Mouse (Mus musculus): ENCODE results near the gene Zfp386. TPM values are rescaled to one million over a fixed set of nuclear protein-coding genes. Genes with fewer than 3 reads are reported as not detected.

Zfp386 gene
- polyA plus RNA-seq, 1 experiment from 2014 or later: 65.2 TPM

DNA sequence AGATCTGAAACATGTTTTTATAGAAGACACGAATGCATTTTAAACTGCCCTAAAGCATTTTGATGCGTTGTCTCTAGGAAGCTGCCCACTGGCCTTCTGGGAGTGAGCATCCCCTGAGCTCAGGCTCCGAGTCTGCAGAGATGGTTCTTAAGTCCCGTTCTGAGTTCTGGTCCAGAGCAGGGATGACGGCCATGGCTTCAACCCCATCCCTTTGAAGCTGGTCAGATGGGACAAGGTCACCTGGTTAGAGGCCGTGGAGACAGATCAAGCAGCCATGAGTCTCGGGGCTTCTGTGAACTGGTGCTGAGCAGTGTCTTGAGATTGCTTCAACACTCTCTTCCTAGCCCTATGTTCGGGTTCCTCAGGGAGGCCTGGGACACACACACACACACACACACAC, 49.6 kb downstream of the Zfp386 start:
- Histone ChIP-seq H3K4me3 (no peak overlapping the region), H3K27ac (replicated peaks) (no peak overlapping the region), H3K27me3 (ENCODE audit: low read depth, poor library complexity, severe bottlenecking) (no peaks in the 10 kb centered on the region), H3K4me1 (no peaks in the 10 kb centered on the region), H3K9me3 (replicated peaks) (no peaks in the 10 kb centered on the region), H3K36me3 (no peaks in the 10 kb centered on the region)
- no peak for DNase-seq (ENCODE audit: low spot score)
- WGBS: 90% methylated on average over 7 of the region's 8 CpGs

DNA sequence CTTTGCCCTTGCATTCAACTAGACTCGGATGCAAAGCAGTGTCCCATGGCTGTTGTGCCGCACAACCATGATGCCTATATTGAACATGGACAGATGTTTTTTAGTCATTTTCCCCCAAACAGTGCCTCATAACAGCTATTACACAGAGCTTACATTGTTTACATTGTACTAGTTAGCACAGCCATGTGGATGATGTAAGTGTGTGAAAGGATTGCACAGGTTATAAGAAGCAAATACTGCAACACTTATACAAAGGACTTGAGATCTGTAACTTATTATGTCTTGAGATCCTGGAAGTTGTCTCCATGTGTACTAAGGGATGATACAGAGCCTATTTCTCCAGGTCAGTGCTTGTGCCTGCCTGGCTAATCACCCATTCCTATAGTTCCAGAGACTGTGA, 54.4 kb downstream of the Zfp386 start:
- WGBS: 97% methylated on average over 2 of the region's 2 CpGs
- no peak overlapping the region for H3K4me3 ChIP-seq
- H3K36me3 ChIP-seq: no peaks in the 10 kb centered on the region
- DNase-seq (ENCODE audit: low spot score): no peak
- H3K9me3 ChIP-seq (replicated peaks): no peaks in the 10 kb centered on the region
- H3K27me3 ChIP-seq (ENCODE audit: low read depth, poor library complexity, severe bottlenecking): no peaks in the 10 kb centered on the region
- no peak overlapping the region for H3K27ac ChIP-seq (replicated peaks)
- H3K4me1 ChIP-seq: no peaks in the 10 kb centered on the region

GRCm38 (mm10) chr12:116109451-116110353, 62.2 kb downstream of the Zfp386 start:
- no peaks in the 10 kb centered on the region for H3K27me3 ChIP-seq (ENCODE audit: low read depth, poor library complexity, severe bottlenecking)
- no peaks in the 10 kb centered on the region for H3K36me3 ChIP-seq
- H3K4me1 ChIP-seq: no peaks in the 10 kb centered on the region
- H3K4me3 ChIP-seq: no peak overlapping the region
- H3K27ac ChIP-seq (replicated peaks): no peak overlapping the region
- DNase-seq (ENCODE audit: low spot score): no peak
- 84% methylated on average over 9 of the region's 9 CpGs for WGBS
- peaks cover 10% of the 10 kb centered on the region for H3K9me3 ChIP-seq (replicated peaks)

- 84% methylated on average over 7 of the region's 7 CpGs for WGBS
These were observed 63.6 kb downstream of the Zfp386 start for GRCm38 (mm10) chr12:116111007-116111694.

More at GRCm38 (mm10) chr12:116111007-116111694, 63.6 kb downstream of the Zfp386 start:
- H3K4me3 ChIP-seq: no peak overlapping the region
- DNase-seq (ENCODE audit: low spot score): no peak
- H3K36me3 ChIP-seq: no peaks in the 10 kb centered on the region
- H3K27ac ChIP-seq (replicated peaks): no peak overlapping the region
- H3K27me3 ChIP-seq (ENCODE audit: low read depth, poor library complexity, severe bottlenecking): no peaks in the 10 kb centered on the region
- H3K4me1 ChIP-seq: no peaks in the 10 kb centered on the region
- H3K9me3 ChIP-seq (replicated peaks): peaks cover 10% of the 10 kb centered on the region

Other genes starting within 250 kb of the Zfp386 start
- 2.9 and 3.9 TPM in 2 replicates for gene Vipr2, start 30.0 kb downstream of the Zfp386 start, polyA plus RNA-seq (2016; fragmentation: Nextera tagmentation; extraction: Ambion mirVana)
- 13.1 and 17.0 TPM in 2 replicates for gene Wdr60, start 215.3 kb downstream of the Zfp386 start, polyA plus RNA-seq (2016; fragmentation: Nextera tagmentation; extraction: Ambion mirVana)
- not detected in 2 replicates for gene Gm11027, start 227.7 kb downstream of the Zfp386 start, polyA plus RNA-seq (2016; fragmentation: Nextera tagmentation; extraction: Ambion mirVana)
- gene Esyt2, start 233.5 kb downstream of the Zfp386 start, polyA plus RNA-seq (2016; fragmentation: Nextera tagmentation; extraction: Ambion mirVana): 12.3 and 13.7 TPM in 2 replicates